Mouse (Mus musculus): ENCODE results near the gene Rpl10a.
"Not testable (repeated sequence)": the region's sequence is repeated elsewhere in the genome, so short reads cannot be mapped to it uniquely, and the experiment has no call there.

GRCm38 (mm10) chr17:28330590-28330989 lies 2.3 kb downstream of the Rpl10a start:
- not testable (repeated sequence) for TF ChIP-seq CTCF (IDR thresholded peaks at IDR 0.05; ENCODE audit: low read depth, low read length); POLR2A (IDR thresholded peaks at IDR 0.05; ENCODE audit: borderline replicate concordance, low read depth, low read length)
